Comparison of ENCODE assay signal across 9 mouse cellular contexts in genomic region chr2:161660827-161661226, GRCm38 (mm10).
DNase-seq lines count a peak whose midpoint lies in the region; ATAC-seq and TF ChIP-seq lines count a peak whose summit lies in the region.
"Had no signal": no experiment of that assay in that cellular context is flagged by ENCODE, and none has a peak within 500 bp of the region (broad histone marks: within the 10 kb centered on the region; RNA-seq: fewer than 3 reads in every experiment).

No protein-coding gene starts in this region.

- no peak for TF ChIP-seq POLR2A in thymus, adult 2 months (IDR thresholded peaks at IDR 0.05; ENCODE audit: control insufficient read depth, extremely low read depth, insufficient read depth, low read length, poor library complexity)

- CTCF ChIA-PET in Patski (lab: Charles Lee): no interaction called here

- POLR2A ChIA-PET in Patski (lab: Charles Lee): no interaction called here

- no peak overlapping the region for H3K4me3 ChIP-seq in kidney, embryonic 14.5 days (ENCODE audit: low read length)
- no peak overlapping the region for H3K4me3 ChIP-seq in left cerebral cortex, adult 2 months
- no peak overlapping the region for H3K4me3 ChIP-seq in thymus, adult 2 months (ENCODE audit: control insufficient read depth, insufficient read depth, low read length)
- H3K4me3 ChIP-seq in forebrain, embryonic 15.5 days: no peak overlapping the region
- H3K4me3 ChIP-seq: hindbrain, embryonic 12.5 days had no signal

- H3K36me3 ChIP-seq in kidney, embryonic 14.5 days (ENCODE audit: control insufficient read depth, insufficient read depth, low read length): no peaks in the 10 kb centered on the region
- no peaks in the 10 kb centered on the region for H3K36me3 ChIP-seq in thymus, adult 2 months (ENCODE audit: control insufficient read depth, insufficient read depth, low read length)
- H3K36me3 ChIP-seq in forebrain, embryonic 15.5 days: no peaks in the 10 kb centered on the region
- H3K36me3 ChIP-seq: hindbrain, embryonic 12.5 days had no signal

- TF ChIP-seq CTCF in Patski (IDR thresholded peaks at IDR 0.05): peak; percentile 22
- TF ChIP-seq CTCF in left cerebral cortex, adult 2 months (IDR thresholded peaks at IDR 0.05): peak; percentile 56
- no peak for TF ChIP-seq CTCF in thymus, adult 2 months (IDR thresholded peaks at IDR 0.05; ENCODE audit: borderline replicate concordance, control insufficient read depth, extremely low read depth, insufficient read depth, low read length, poor library complexity)

- no peak overlapping the region for H3K4me2 ChIP-seq in kidney, embryonic 14.5 days (replicated peaks; ENCODE audit: low read depth, low read length)
- no peak overlapping the region for H3K4me2 ChIP-seq in forebrain, embryonic 15.5 days (replicated peaks)
- H3K4me2 ChIP-seq: hindbrain, embryonic 12.5 days had no signal

- no peaks in the 10 kb centered on the region for H3K9me3 ChIP-seq in kidney, embryonic 14.5 days (ENCODE audit: control insufficient read depth, low read length)
- H3K9me3 ChIP-seq in forebrain, embryonic 15.5 days: no peaks in the 10 kb centered on the region
- H3K9me3 ChIP-seq: hindbrain, embryonic 12.5 days had no signal

- peak; percentile 7 for DNase-seq in cerebellum, adult 9-10 months
- no peak for DNase-seq in cerebellum, adult 8-10 months
- peak; percentile 6 for DNase-seq in kidney, postnatal 10 days
- no peak for DNase-seq in Patski (ENCODE audit: low read depth, low spot score)
- DNase-seq in left cerebral cortex, adult 2 months (ENCODE audit: extremely low spot score in 1 of 2, low spot score in 2 of 2): peak; percentile 22
- no peak for DNase-seq in thymus, adult 2 months

- no peak overlapping the region for H3K9ac ChIP-seq in kidney, embryonic 14.5 days (ENCODE audit: low read depth, low read length)
- no peak overlapping the region for H3K9ac ChIP-seq in forebrain, embryonic 15.5 days (replicated peaks)
- H3K9ac ChIP-seq: hindbrain, embryonic 12.5 days had no signal

- H3K4me1 ChIP-seq in kidney, embryonic 14.5 days (ENCODE audit: control insufficient read depth, insufficient read depth, low read length): no peaks in the 10 kb centered on the region
- H3K4me1 ChIP-seq in thymus, adult 2 months (replicated peaks; ENCODE audit: control insufficient read depth, insufficient read depth, low read length): no peaks in the 10 kb centered on the region
- H3K4me1 ChIP-seq in forebrain, embryonic 15.5 days: peaks cover 9% of the 10 kb centered on the region
- H3K4me1 ChIP-seq: hindbrain, embryonic 12.5 days had no signal

- intact Hi-C loops in left cerebral cortex, adult 2 months (cut with DNase I): loop anchor here (5.0 kb wide), 1 partner anchor 996 kb away; no protein-coding TSS in a partner anchor

- WGBS in kidney, embryonic 14.5 days: 23% methylated on average over 4 of the region's 4 CpGs
- WGBS in thymus, adult 2 months: 33% methylated on average over 4 of the region's 4 CpGs
- 21% methylated on average over 4 of the region's 4 CpGs for WGBS in forebrain, embryonic 15.5 days

- H3K27ac ChIP-seq in kidney, embryonic 14.5 days (ENCODE audit: low read depth, low read length): no peak overlapping the region
- no peak overlapping the region for H3K27ac ChIP-seq in left cerebral cortex, adult 2 months
- H3K27ac ChIP-seq in thymus, adult 2 months (ENCODE audit: control insufficient read depth, insufficient read depth, low read length): no peak overlapping the region
- H3K27ac ChIP-seq in forebrain, embryonic 15.5 days (replicated peaks): no peak overlapping the region
- H3K27ac ChIP-seq: hindbrain, embryonic 12.5 days had no signal

- in situ Hi-C loops in Patski (cut with MboI; ENCODE audit: low pct_unique_long_range_greater_than_20kb): no loop called here

- ATAC-seq in kidney, embryonic 14.5 days (ENCODE audit: low FRiP score, low TSS enrichment): no peak
- no peak for ATAC-seq in Patski
- no peak for ATAC-seq in forebrain, embryonic 15.5 days (replicated peaks)

- no peaks in the 10 kb centered on the region for H3K27me3 ChIP-seq in kidney, embryonic 14.5 days (ENCODE audit: control insufficient read depth, insufficient read depth, low read length)
- no peaks in the 10 kb centered on the region for H3K27me3 ChIP-seq in Patski
- no peaks in the 10 kb centered on the region for H3K27me3 ChIP-seq in thymus, adult 2 months (ENCODE audit: control insufficient read depth, insufficient read depth, low read length)
- H3K27me3 ChIP-seq in forebrain, embryonic 15.5 days: no peaks in the 10 kb centered on the region
- H3K27me3 ChIP-seq: hindbrain, embryonic 12.5 days had no signal

Comparison
In these comparisons a context has a peak if more than half of its experiments do, and no peak if none do; other contexts are left out.
1. DNase-seq: peak in cerebellum, adult 9-10 months (single experiment), kidney, postnatal 10 days (single experiment) and left cerebral cortex, adult 2 months (2 of 2); none in cerebellum, adult 8-10 months (single experiment), Patski (single experiment) and thymus, adult 2 months (single experiment).